ENCODE assay signal across 28 mouse cellular contexts in the genomic region with DNA sequence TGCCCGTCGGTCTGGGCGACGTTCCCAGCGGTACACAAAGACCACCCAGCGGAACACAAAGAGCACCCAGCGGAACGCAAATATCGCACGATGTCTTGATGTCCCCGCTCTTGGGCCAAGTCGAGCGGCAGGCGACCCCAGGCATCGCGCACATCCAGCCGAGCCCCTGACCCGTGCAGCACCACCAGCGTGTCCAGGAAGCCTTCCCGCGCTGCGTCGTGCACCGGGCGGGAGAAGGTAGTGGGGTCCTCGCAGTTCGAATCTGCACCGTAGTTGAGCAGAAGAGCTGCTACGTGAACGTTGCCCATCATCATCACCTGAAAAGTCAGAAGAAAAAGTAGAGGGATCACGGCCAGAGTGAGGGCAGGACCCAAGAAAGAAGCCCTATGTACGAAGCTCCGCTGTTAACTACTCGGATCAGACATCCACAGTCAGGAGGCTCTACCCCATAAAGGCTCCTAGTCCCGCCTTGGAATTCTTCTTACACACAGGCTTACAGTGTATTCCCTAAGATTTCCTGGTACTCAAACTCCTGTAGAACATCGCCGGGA. TPM values are rescaled to one million over a fixed set of nuclear protein-coding genes. Genes with fewer than 3 reads are reported as not detected.
DNase-seq lines count a peak whose midpoint lies in the region; ATAC-seq lines count a peak whose summit lies in the region.
"Had no signal": no experiment of that assay in that cellular context is flagged by ENCODE, and none has a peak within 500 bp of the region (broad histone marks: within the 10 kb centered on the region; RNA-seq: fewer than 3 reads in every experiment).

No protein-coding gene starts in this region.

- H3K4me3 ChIP-seq in limb, embryonic 11.5 days (ENCODE audit: low read depth, low read length): no peak overlapping the region
- H3K4me3 ChIP-seq in limb, embryonic 10.5 days: no peak overlapping the region
- H3K4me3 ChIP-seq in neural tube, embryonic 15.5 days (replicated peaks): no peak overlapping the region
- H3K4me3 ChIP-seq in forebrain, embryonic 16.5 days (replicated peaks; ENCODE audit: low read length): no peak overlapping the region
- H3K4me3 ChIP-seq: embryonic facial prominence, embryonic 12.5 days; heart, embryonic 12.5 days; intestine, embryonic 15.5 days; limb, embryonic 15.5 days; liver, embryonic 13.5 days; neural tube, embryonic 12.5 days had no signal

- H3K36me3 ChIP-seq in limb, embryonic 11.5 days (ENCODE audit: control insufficient read depth, insufficient read depth, low read length): no peaks in the 10 kb centered on the region
- H3K36me3 ChIP-seq in limb, embryonic 10.5 days: no peaks in the 10 kb centered on the region
- no peaks in the 10 kb centered on the region for H3K36me3 ChIP-seq in neural tube, embryonic 15.5 days
- H3K36me3 ChIP-seq in forebrain, embryonic 16.5 days (ENCODE audit: control insufficient read depth, insufficient read depth): no peaks in the 10 kb centered on the region
- H3K36me3 ChIP-seq: embryonic facial prominence, embryonic 12.5 days; heart, embryonic 12.5 days; intestine, embryonic 15.5 days; limb, embryonic 15.5 days; liver, embryonic 13.5 days; neural tube, embryonic 12.5 days had no signal

- DNase-seq in limb, embryonic 11.5 days (ENCODE audit: low spot score): peak; percentile 57
- no peak for DNase-seq in limb, embryonic 10.5 days (ENCODE audit: low spot score)
- peak; percentile 56 for DNase-seq in neural tube, embryonic 10.5 days (ENCODE audit: extremely low spot score, low spot score)
- DNase-seq in embryo, embryonic 11 days: peak; percentile 36
- DNase-seq in right cerebral cortex, postnatal 14 days: no peak
- DNase-seq: cerebellum, adult 11 months; cerebellum, adult 9-10 months; gastrocnemius, postnatal 25 days; heart, adult 11 months; heart, postnatal 4 days; kidney, postnatal 4 days; liver, embryonic 13.5 days; lung, postnatal 4 days; thymus, postnatal 14 days had no signal

- WGBS in limb, embryonic 11.5 days: 1% methylated on average over 37 of the region's 37 CpGs
- WGBS in limb, embryonic 10.5 days: under 1% methylated on average over 37 of the region's 37 CpGs
- under 1% methylated on average over 37 of the region's 37 CpGs for WGBS in neural tube, embryonic 15.5 days
- under 1% methylated on average over 37 of the region's 37 CpGs for WGBS in forebrain, embryonic 16.5 days

- no peak overlapping the region for H3K27ac ChIP-seq in limb, embryonic 11.5 days (replicated peaks; ENCODE audit: low read depth, low read length)
- no peak overlapping the region for H3K27ac ChIP-seq in limb, embryonic 10.5 days
- H3K27ac ChIP-seq in neural tube, embryonic 15.5 days (replicated peaks): no peak overlapping the region
- H3K27ac ChIP-seq in forebrain, embryonic 16.5 days (ENCODE audit: low read length): no peak overlapping the region
- H3K27ac ChIP-seq: embryonic facial prominence, embryonic 12.5 days; hindbrain, postnatal 0 days; intestine, embryonic 15.5 days; kidney, postnatal 0 days; limb, embryonic 15.5 days; liver, embryonic 13.5 days; neural tube, embryonic 12.5 days had no signal

- no peak overlapping the region for H3K9ac ChIP-seq in limb, embryonic 11.5 days (ENCODE audit: low read length)
- H3K9ac ChIP-seq in neural tube, embryonic 15.5 days (replicated peaks): no peak overlapping the region
- no peak overlapping the region for H3K9ac ChIP-seq in forebrain, embryonic 16.5 days (replicated peaks; ENCODE audit: low read depth, low read length)
- H3K9ac ChIP-seq: embryonic facial prominence, embryonic 12.5 days; heart, embryonic 12.5 days; intestine, embryonic 15.5 days; limb, embryonic 15.5 days; liver, embryonic 13.5 days; neural tube, embryonic 12.5 days had no signal

- no peaks in the 10 kb centered on the region for H3K4me1 ChIP-seq in limb, embryonic 11.5 days (ENCODE audit: control insufficient read depth, insufficient read depth, low read length)
- H3K4me1 ChIP-seq in limb, embryonic 10.5 days: peaks cover under 1% of the 10 kb centered on the region; the same call in 1 of the 2 replicates
- H3K4me1 ChIP-seq in neural tube, embryonic 15.5 days: no peaks in the 10 kb centered on the region
- no peaks in the 10 kb centered on the region; the same call in 1 of the 2 replicates for H3K4me1 ChIP-seq in forebrain, embryonic 16.5 days (replicated peaks; ENCODE audit: control insufficient read depth, insufficient read depth, low read length)
- H3K4me1 ChIP-seq: embryonic facial prominence, embryonic 12.5 days; intestine, embryonic 15.5 days; liver, embryonic 13.5 days; neural tube, embryonic 12.5 days had no signal

- ATAC-seq in limb, embryonic 11.5 days (ENCODE audit: insufficient number of reproducible peaks, low FRiP score, low TSS enrichment, low read depth): no peak
- no peak for ATAC-seq in neural tube, embryonic 15.5 days (ENCODE audit: low FRiP score)
- no peak for ATAC-seq in forebrain, embryonic 16.5 days
- ATAC-seq: CD4-positive, CD25-positive, alpha-beta regulatory T cell, adult 4 months; forebrain, embryonic 14.5 days; hindbrain, postnatal 0 days; intestine, embryonic 15.5 days; lung, postnatal 0 days had no signal

- peaks cover 75% of the 10 kb centered on the region for H3K27me3 ChIP-seq in limb, embryonic 11.5 days (ENCODE audit: control insufficient read depth, insufficient read depth, low read length)
- H3K27me3 ChIP-seq in limb, embryonic 10.5 days (ENCODE audit: low read depth, poor library complexity, severe bottlenecking): peaks cover 100% of the 10 kb centered on the region
- H3K27me3 ChIP-seq in neural tube, embryonic 15.5 days (replicated peaks): peaks cover 95% of the 10 kb centered on the region
- peaks cover 87% of the 10 kb centered on the region for H3K27me3 ChIP-seq in forebrain, embryonic 16.5 days (replicated peaks; ENCODE audit: control insufficient read depth, insufficient read depth, low read length)

- H3K4me2 ChIP-seq in limb, embryonic 11.5 days (ENCODE audit: low read depth, severe bottlenecking): no peak overlapping the region
- no peak overlapping the region for H3K4me2 ChIP-seq in neural tube, embryonic 15.5 days
- no peak overlapping the region for H3K4me2 ChIP-seq in forebrain, embryonic 16.5 days (ENCODE audit: low read length)
- H3K4me2 ChIP-seq: embryonic facial prominence, embryonic 12.5 days; heart, embryonic 12.5 days; intestine, embryonic 15.5 days; limb, embryonic 15.5 days; liver, embryonic 13.5 days; neural tube, embryonic 12.5 days had no signal

- no peaks in the 10 kb centered on the region for H3K9me3 ChIP-seq in limb, embryonic 11.5 days (ENCODE audit: control insufficient read depth, low read length)
- H3K9me3 ChIP-seq in limb, embryonic 10.5 days (replicated peaks): no peaks in the 10 kb centered on the region
- H3K9me3 ChIP-seq in neural tube, embryonic 15.5 days (replicated peaks): no peaks in the 10 kb centered on the region
- no peaks in the 10 kb centered on the region for H3K9me3 ChIP-seq in forebrain, embryonic 16.5 days (ENCODE audit: control insufficient read depth, low read length)
- H3K9me3 ChIP-seq: embryonic facial prominence, embryonic 12.5 days; heart, embryonic 12.5 days; intestine, embryonic 15.5 days; limb, embryonic 15.5 days; liver, embryonic 13.5 days; neural tube, embryonic 12.5 days had no signal

RNA-seq across cellular contexts. Expression of a gene that starts 17.7 kb away (rescaled TPM):
- not detected in 2 replicates for polyA plus RNA-seq in limb, embryonic 11.5 days (2014; fragmentation: Nextera tagmentation; extraction: Ambion mirVana)
- not detected in 2 replicates for polyA plus RNA-seq in limb, embryonic 10.5 days (2016; fragmentation: Nextera tagmentation; extraction: Ambion mirVana)
- not detected in 2 replicates for polyA plus RNA-seq in neural tube, embryonic 15.5 days (2015; fragmentation: Nextera tagmentation; extraction: Ambion mirVana)
- polyA plus RNA-seq in forebrain, embryonic 16.5 days (2015; fragmentation: Nextera tagmentation; extraction: Ambion mirVana): not detected in 2 replicates
- polyA plus RNA-seq: CD4-positive, CD25-positive, alpha-beta regulatory T cell, adult 4 months; embryonic facial prominence, embryonic 12.5 days; forebrain, embryonic 14.5 days; heart, embryonic 12.5 days; heart, postnatal 0 days; hindbrain, postnatal 0 days; intestine, embryonic 15.5 days; kidney, postnatal 0 days; limb, embryonic 15.5 days; liver, embryonic 13.5 days; lung, postnatal 0 days; neural tube, embryonic 12.5 days; stomach, embryonic 14.5 days had no signal

RNA-seq across cellular contexts. Expression of a gene that starts 34.1 kb away (rescaled TPM):
- 0.65 and 1.2 TPM in 2 replicates for polyA plus RNA-seq in limb, embryonic 11.5 days (2014; fragmentation: Nextera tagmentation; extraction: Ambion mirVana)
- polyA plus RNA-seq in limb, embryonic 10.5 days (2016; fragmentation: Nextera tagmentation; extraction: Ambion mirVana): 0.18 and 0.34 TPM in 2 replicates
- polyA plus RNA-seq in neural tube, embryonic 15.5 days (2015; fragmentation: Nextera tagmentation; extraction: Ambion mirVana): 0.93 and 2.3 TPM in 2 replicates
- polyA plus RNA-seq in forebrain, embryonic 16.5 days (2015; fragmentation: Nextera tagmentation; extraction: Ambion mirVana): 0.46 and 0.54 TPM in 2 replicates

Comparison
In these comparisons a context has a peak if more than half of its experiments do, and no peak if none do; other contexts are left out.
1. DNase-seq: peak in limb, embryonic 11.5 days (single experiment), neural tube, embryonic 10.5 days (single experiment) and embryo, embryonic 11 days (single experiment); none in limb, embryonic 10.5 days (single experiment) and right cerebral cortex, postnatal 14 days (single experiment).